ENCODE assay signal across 8 mouse cellular contexts in genomic region chr11:12532288-12532687, GRCm38 (mm10).
DNase-seq lines count a peak whose midpoint lies in the region; ATAC-seq and TF ChIP-seq lines count a peak whose summit lies in the region.

No protein-coding gene starts in this region.

- no peak for TF ChIP-seq EP300 in liver, postnatal 0 days (IDR thresholded peaks at IDR 0.05; ENCODE audit: low read depth)

- ATAC-seq in forebrain, embryonic 13.5 days, result peak; percentile 97
- peak; percentile 66 for ATAC-seq in liver, postnatal 0 days

- H3K9me3 ChIP-seq in forebrain, embryonic 13.5 days (replicated peaks), result no peaks in the 10 kb centered on the region
- H3K9me3 ChIP-seq in hindbrain, embryonic 10.5 days, result no peaks in the 10 kb centered on the region
- H3K9me3 ChIP-seq in liver, postnatal 0 days (ENCODE audit: low read length), result no peaks in the 10 kb centered on the region

- H3K27ac ChIP-seq in forebrain, embryonic 13.5 days, result no peak overlapping the region
- peak overlapping the region; percentile 66 for H3K27ac ChIP-seq in hindbrain, embryonic 10.5 days
- peak overlapping the region; percentile 46; the same call in 1 of the 2 replicates for H3K27ac ChIP-seq in layer of hippocampus, adult 2 months
- H3K27ac ChIP-seq in liver, postnatal 0 days (ENCODE audit: low read depth), result no peak overlapping the region

- peak; percentile 29 for DNase-seq in urinary bladder, postnatal 14 days (ENCODE audit: low spot score)
- DNase-seq in urinary bladder, postnatal 10 days (ENCODE audit: low spot score), result no peak
- peak; percentile 61 for DNase-seq in hindbrain, embryonic 10.5 days (ENCODE audit: low spot score)
- DNase-seq in layer of hippocampus, adult 2 months (ENCODE audit: low spot score in 2 of 2), result peak; percentile 50 to 80
- DNase-seq in liver, postnatal 0 days, result no peak
- peak; percentile 28 for DNase-seq in ovary, postnatal 36 days (ENCODE audit: low spot score)
- no peak for DNase-seq in thymus, postnatal 0 days (ENCODE audit: low spot score)

- H3K4me1 ChIP-seq in forebrain, embryonic 13.5 days, result no peaks in the 10 kb centered on the region
- peaks cover 22% of the 10 kb centered on the region for H3K4me1 ChIP-seq in hindbrain, embryonic 10.5 days (replicated peaks)
- H3K4me1 ChIP-seq in liver, postnatal 0 days (ENCODE audit: insufficient read depth), result no peaks in the 10 kb centered on the region

- no peak overlapping the region for H3K4me3 ChIP-seq in forebrain, embryonic 13.5 days
- no peak overlapping the region for H3K4me3 ChIP-seq in hindbrain, embryonic 10.5 days
- no peak overlapping the region for H3K4me3 ChIP-seq in layer of hippocampus, adult 2 months
- H3K4me3 ChIP-seq in liver, postnatal 0 days (ENCODE audit: low read depth, low read length), result no peak overlapping the region

- 10% methylated on average over 3 of the region's 3 CpGs for WGBS in forebrain, embryonic 13.5 days
- 10% methylated on average over 3 of the region's 3 CpGs for WGBS in hindbrain, embryonic 10.5 days
- 9% methylated on average over 3 of the region's 3 CpGs for WGBS in liver, postnatal 0 days (ENCODE audit: insufficient replicate concordance)

- peak; percentile 83 for TF ChIP-seq CTCF in layer of hippocampus, adult 2 months (conservative IDR thresholded peaks at IDR 0.05)
- peak; percentile 76 for TF ChIP-seq CTCF in liver, postnatal 0 days (IDR thresholded peaks at IDR 0.05; ENCODE audit: low read depth)

- no peaks in the 10 kb centered on the region for H3K27me3 ChIP-seq in forebrain, embryonic 13.5 days
- no peaks in the 10 kb centered on the region for H3K27me3 ChIP-seq in hindbrain, embryonic 10.5 days (ENCODE audit: insufficient read depth, poor library complexity, severe bottlenecking)
- H3K27me3 ChIP-seq in liver, postnatal 0 days (ENCODE audit: insufficient read depth, low read length), result no peaks in the 10 kb centered on the region

- H3K4me2 ChIP-seq in forebrain, embryonic 13.5 days, result no peak overlapping the region
- no peak overlapping the region for H3K4me2 ChIP-seq in liver, postnatal 0 days (ENCODE audit: low read depth, low read length)

- no peaks in the 10 kb centered on the region for H3K36me3 ChIP-seq in forebrain, embryonic 13.5 days (ENCODE audit: poor library complexity, severe bottlenecking)
- no peaks in the 10 kb centered on the region for H3K36me3 ChIP-seq in hindbrain, embryonic 10.5 days
- no peaks in the 10 kb centered on the region for H3K36me3 ChIP-seq in liver, postnatal 0 days (replicated peaks; ENCODE audit: insufficient read depth, low read length)

- H3K9ac ChIP-seq in forebrain, embryonic 13.5 days, result no peak overlapping the region
- no peak overlapping the region for H3K9ac ChIP-seq in liver, postnatal 0 days (replicated peaks)

Comparison
In these comparisons a context has a peak if more than half of its experiments do, and no peak if none do; other contexts are left out.
1. DNase-seq: peak in urinary bladder, postnatal 14 days (single experiment), hindbrain, embryonic 10.5 days (single experiment), layer of hippocampus, adult 2 months (2 of 2) and ovary, postnatal 36 days (single experiment); none in urinary bladder, postnatal 10 days (single experiment), liver, postnatal 0 days (single experiment) and thymus, postnatal 0 days (single experiment).
2. H3K27ac ChIP-seq: peak in hindbrain, embryonic 10.5 days (single experiment) and layer of hippocampus, adult 2 months (single experiment); none in forebrain, embryonic 13.5 days (single experiment) and liver, postnatal 0 days (single experiment).